Mouse (Mus musculus) MEL (cell line): ENCODE results near the gene Tmem164. TPM values are rescaled to one million over a fixed set of nuclear protein-coding genes. Genes with fewer than 3 reads are reported as not detected.

Experiments used
- DNase-seq: peaks from one replicate; pipeline ENCODE4 v3.0.0; 2011; ENCODE audit warnings: low read depth, low spot score
- H3K27ac ChIP-seq: 2 replicates; pipeline ENCODE4 v1.5.1; 2012; ENCODE audit warnings: low read depth, mild to moderate bottlenecking, control low read depth, low read length, moderate library complexity; ENCODE audit not compliant: control insufficient read depth
- H3K27me3 ChIP-seq, 2 experiments: fragments of 150-350 bp in 1 of 2; sonication (generic) in 1 of 2; 2 replicates each; pipeline ENCODE4 v1.6.1; 2012; ENCODE audit warnings: low read length in 2 of 2, mild to moderate bottlenecking in 2 of 2, improper control_type of control experiment in 1 of 2, moderate library complexity in 1 of 2; ENCODE audit not compliant: insufficient read depth in 2 of 2, control insufficient read depth in 1 of 2
- H3K36me3 ChIP-seq, 2 experiments: 2 replicates each; pipeline ENCODE4 v1.6.1; 2012 to 2014; ENCODE audit warnings: low read length in 2 of 2, improper control_type of control experiment in 1 of 2, inconsistent platforms in 1 of 2, mild to moderate bottlenecking in 1 of 2; ENCODE audit not compliant: insufficient read depth in 2 of 2, control insufficient read depth in 1 of 2
- H3K4me1 ChIP-seq, 2 experiments: fragments of 150-350 bp in 1 of 2; sonication (generic) in 1 of 2; 2 replicates each; pipeline ENCODE4 v1.6.1; 2012; ENCODE audit warnings: low read length in 2 of 2, improper control_type of control experiment in 1 of 2, mild to moderate bottlenecking in 1 of 2; ENCODE audit not compliant: insufficient read depth in 2 of 2, control insufficient read depth in 1 of 2
- H3K4me3 ChIP-seq, 2 experiments: fragments of 150-350 bp in 1 of 2; sonication (generic) in 1 of 2; 2 replicates each; pipeline ENCODE4 v1.5.1; 2012; ENCODE audit warnings: low read depth in 2 of 2, low read length in 2 of 2, mild to moderate bottlenecking in 2 of 2, moderate library complexity in 2 of 2, control low read depth in 1 of 2, improper control_type of control experiment in 1 of 2; ENCODE audit not compliant: control insufficient read depth in 1 of 2, insufficient read depth in 1 of 2
- H3K79me2 ChIP-seq: 2 replicates; pipeline ENCODE4 v1.6.1; 2012; ENCODE audit warnings: mild to moderate bottlenecking, low read length, moderate library complexity; ENCODE audit not compliant: control insufficient read depth, poor library complexity, insufficient read depth
- H3K9ac ChIP-seq: 2 replicates; pipeline ENCODE4 v1.6.1; 2012; ENCODE audit warnings: low read depth, mild to moderate bottlenecking, control low read depth, low read length, moderate library complexity; ENCODE audit not compliant: control insufficient read depth, poor library complexity, severe bottlenecking
- H3K9me3 ChIP-seq: fragments of 150-350 bp; sonication (generic); replicated peaks from 2 replicates; pipeline ENCODE4 v1.6.1; 2012; ENCODE audit warnings: mild to moderate bottlenecking, low read length, improper control_type of control experiment, moderate library complexity; ENCODE audit not compliant: insufficient read depth
- BHLHE40 ChIP-seq: IDR thresholded peaks from 2 replicates; pipeline ENCODE4 v1.6.1; 2012; ENCODE audit warnings: low read depth, mild to moderate bottlenecking, inconsistent platforms, low read length, improper control_type of control experiment, borderline replicate concordance
- CHD1 ChIP-seq: IDR thresholded peaks from 2 replicates; pipeline ENCODE4 v1.6.1; 2012; ENCODE audit warnings: low read depth, mild to moderate bottlenecking, inconsistent platforms, low read length, improper control_type of control experiment
- CHD2 ChIP-seq: IDR thresholded peaks from 2 replicates; pipeline ENCODE4 v1.6.1; 2011; ENCODE audit warnings: low read length, improper control_type of control experiment
- CTCF ChIP-seq, 3 experiments: IDR thresholded peaks in 2 of 3; conservative IDR thresholded peaks in 1 of 3; 2 replicates each; pipeline ENCODE4 v1.5.1; 2011 to 2012; ENCODE audit warnings: low read length in 3 of 3, low read depth in 2 of 3, mild to moderate bottlenecking in 2 of 3, improper control_type of control experiment in 1 of 3, inconsistent platforms in 1 of 3, mixed read lengths in 1 of 3, moderate library complexity in 1 of 3; ENCODE audit not compliant: control insufficient read depth in 1 of 3, insufficient read depth in 1 of 3, poor library complexity in 1 of 3, severe bottlenecking in 1 of 3
- E2F4 ChIP-seq: IDR thresholded peaks from 2 replicates; pipeline ENCODE4 v1.6.1; 2011; ENCODE audit warnings: low read depth, low read length, improper control_type of control experiment, borderline replicate concordance
- ELF1 ChIP-seq: IDR thresholded peaks from 2 replicates; pipeline ENCODE4 v1.6.1; 2014; ENCODE audit warnings: low read depth, mild to moderate bottlenecking, inconsistent platforms, low read length, improper control_type of control experiment, moderate library complexity
- ETS1 ChIP-seq: IDR thresholded peaks from 2 replicates; pipeline ENCODE4 v1.6.1; 2012; ENCODE audit warnings: low read depth, mild to moderate bottlenecking, inconsistent platforms, low read length, improper control_type of control experiment, moderate library complexity
- GABPA ChIP-seq: IDR thresholded peaks from 2 replicates; pipeline ENCODE4 v1.6.1; 2012; ENCODE audit warnings: low read depth, mild to moderate bottlenecking, inconsistent platforms, low read length, improper control_type of control experiment, moderate library complexity
- GATA1 ChIP-seq: IDR thresholded peaks from 2 replicates; pipeline ENCODE4 v1.6.1; 2011; ENCODE audit warnings: low read depth, low read length, improper control_type of control experiment
- JUND ChIP-seq: IDR thresholded peaks from 2 replicates; pipeline ENCODE4 v1.6.1; 2011; ENCODE audit warnings: low read depth, mild to moderate bottlenecking, improper control_type of control experiment, low read length
- MAFK ChIP-seq: IDR thresholded peaks from 2 replicates; pipeline ENCODE4 v1.6.1; 2011; ENCODE audit warnings: low read depth, mild to moderate bottlenecking, low read length, improper control_type of control experiment, borderline replicate concordance
- MAX ChIP-seq: IDR thresholded peaks from 2 replicates; pipeline ENCODE4 v1.6.1; 2011; ENCODE audit warnings: low read length, improper control_type of control experiment
- MAZ ChIP-seq: IDR thresholded peaks from 2 replicates; pipeline ENCODE4 v1.6.1; 2012; ENCODE audit warnings: low read depth, mild to moderate bottlenecking, inconsistent platforms, low read length, improper control_type of control experiment
- MEF2A ChIP-seq: IDR thresholded peaks from 2 replicates; pipeline ENCODE4 v1.6.1; 2014; ENCODE audit warnings: low read depth, mild to moderate bottlenecking, inconsistent platforms, low read length, improper control_type of control experiment; ENCODE audit not compliant: poor library complexity, insufficient replicate concordance, severe bottlenecking; ENCODE audit errors: extremely low read depth
- MXI1 ChIP-seq: IDR thresholded peaks from 2 replicates; pipeline ENCODE4 v1.6.1; 2011; ENCODE audit warnings: mild to moderate bottlenecking, low read depth, low read length, improper control_type of control experiment
- MYC ChIP-seq: IDR thresholded peaks from 2 replicates; pipeline ENCODE4 v1.6.1; 2011; ENCODE audit warnings: low read depth, mild to moderate bottlenecking, low read length, improper control_type of control experiment, moderate library complexity
- POLR2A ChIP-seq, 2 experiments: IDR thresholded peaks; 2 replicates each; pipeline ENCODE4 v1.6.1; 2011 to 2012; ENCODE audit warnings: low read length in 2 of 2, mild to moderate bottlenecking in 2 of 2, control low read depth in 1 of 2, improper control_type of control experiment in 1 of 2, low read depth in 1 of 2, moderate library complexity in 1 of 2; ENCODE audit not compliant: control insufficient read depth in 1 of 2, insufficient read depth in 1 of 2, poor library complexity in 1 of 2
- POLR2AphosphoS5 ChIP-seq: IDR thresholded peaks from 2 replicates; pipeline ENCODE4 v1.6.1; 2012; ENCODE audit warnings: low read depth, borderline replicate concordance, mild to moderate bottlenecking, inconsistent platforms, low read length, moderate library complexity, mixed read lengths
- RAD21 ChIP-seq: IDR thresholded peaks from 2 replicates; pipeline ENCODE4 v1.6.1; 2011; ENCODE audit warnings: mild to moderate bottlenecking, low read depth, low read length, improper control_type of control experiment
- SMC3 ChIP-seq: IDR thresholded peaks from 2 replicates; pipeline ENCODE4 v1.6.1; 2011; ENCODE audit warnings: low read depth, low read length, improper control_type of control experiment
- TAL1 ChIP-seq: IDR thresholded peaks from 2 replicates; pipeline ENCODE4 v1.6.1; 2012; ENCODE audit warnings: mild to moderate bottlenecking, inconsistent platforms, low read length, moderate library complexity, mixed read lengths
- TBP ChIP-seq: IDR thresholded peaks from 2 replicates; pipeline ENCODE4 v1.8.0; 2011; ENCODE audit warnings: low read depth, low read length, improper control_type of control experiment
- TCF12 ChIP-seq: IDR thresholded peaks from 2 replicates; pipeline ENCODE4 v1.6.1; 2014; ENCODE audit warnings: low read depth, mild to moderate bottlenecking, inconsistent platforms, low read length, improper control_type of control experiment, moderate library complexity
- USF1 ChIP-seq: IDR thresholded peaks from 2 replicates; pipeline ENCODE4 v1.6.1; 2014; ENCODE audit warnings: low read depth, mild to moderate bottlenecking, inconsistent platforms, low read length, improper control_type of control experiment, moderate library complexity
- ZC3H11A ChIP-seq: IDR thresholded peaks from 2 replicates; pipeline ENCODE4 v1.6.1; 2012; ENCODE audit warnings: low read depth, mild to moderate bottlenecking, inconsistent platforms, low read length, improper control_type of control experiment
- ZKSCAN1 ChIP-seq: IDR thresholded peaks from 2 replicates; pipeline ENCODE4 v1.6.1; 2012; ENCODE audit warnings: low read depth, mild to moderate bottlenecking, inconsistent platforms, low read length, improper control_type of control experiment, moderate library complexity
- ZMIZ1 ChIP-seq: IDR thresholded peaks from 2 replicates; pipeline ENCODE4 v1.6.1; 2012; ENCODE audit warnings: low read depth, mild to moderate bottlenecking, inconsistent platforms, low read length, improper control_type of control experiment, moderate library complexity
- ZNF384 ChIP-seq: IDR thresholded peaks from 2 replicates; pipeline ENCODE4 v1.6.1; 2012; ENCODE audit warnings: low read depth, mild to moderate bottlenecking, inconsistent platforms, low read length, improper control_type of control experiment
- polyA plus RNA-seq, 2 experiments: library from polyadenylated mRNA; stranded (reverse) in 1 of 2; unstranded in 1 of 2; fragments of >175 nt in 1 of 2; fragments of >200 nt in 1 of 2; gene quantifications; 2 replicates each; pipeline versions ENCODE4 v1.2.1 to v1.2.4; 2012; ENCODE audit warnings: low replicate concordance in 2 of 2, low read depth in 1 of 2; ENCODE audit not compliant: insufficient read length in 2 of 2, insufficient read depth in 1 of 2, missing spikeins in 1 of 2
- total RNA-seq: library from RNA; depleted of rRNA; stranded (reverse); fragments of 300-350 nt; gene quantifications from 2 replicates; pipeline ENCODE4 v1.2.3, GENCODE M21; 2012

The Tmem164 gene
- total and polyA plus RNA-seq, 3 experiments, result 34.3 to 92.4 (median 72.8) TPM

DNA sequence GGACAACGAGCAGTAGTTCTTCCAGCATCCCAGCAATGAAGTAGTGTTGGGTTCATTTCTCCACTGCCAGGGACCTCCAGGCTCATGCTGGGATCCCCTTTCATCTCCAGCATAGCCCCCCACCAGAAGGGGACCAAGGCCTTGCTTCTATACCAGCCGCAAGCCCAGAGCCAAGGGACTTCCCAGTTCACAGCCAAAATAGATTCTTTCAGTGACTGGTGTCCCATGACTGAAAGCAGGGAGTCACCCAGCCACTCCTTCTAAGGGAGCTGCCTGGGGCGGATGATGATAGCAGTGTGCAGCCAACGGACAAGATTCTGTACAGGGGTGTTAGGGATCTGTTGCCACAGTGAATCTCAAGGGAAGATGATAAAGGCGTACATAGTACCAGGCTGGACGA is 153.6 kb downstream of the Tmem164 start:
- no peak for DNase-seq
- Histone ChIP-seq H3K36me3 (peaks cover 5 to 7% of the 10 kb centered on the region in 2 experiments; a peak in 3 of 4 replicates), H3K4me3 (no peak overlapping the region), H3K27ac (no peak overlapping the region), H3K9ac (no peak overlapping the region), H3K27me3 (no peaks in the 10 kb centered on the region), H3K79me2 (peaks cover 3% of the 10 kb centered on the region; the same call in 1 of the 2 replicates), H3K4me1 (peaks cover 0 to 7% of the 10 kb centered on the region in 2 experiments; a peak in 2 of 4 replicates), H3K9me3 (no peaks in the 10 kb centered on the region)
- TF ChIP-seq JUND (no peak), MYC (no peak), ZMIZ1 (no peak), POLR2AphosphoS5 (no peak), POLR2A (IDR thresholded peaks at IDR 0.05; ENCODE audit: control insufficient read depth in 1 of 2, insufficient read depth in 1 of 2, low read depth in 1 of 2, low read length in 2 of 2, poor library complexity in 1 of 2) (no peak), MAZ (no peak), TAL1 (no peak)

DNA sequence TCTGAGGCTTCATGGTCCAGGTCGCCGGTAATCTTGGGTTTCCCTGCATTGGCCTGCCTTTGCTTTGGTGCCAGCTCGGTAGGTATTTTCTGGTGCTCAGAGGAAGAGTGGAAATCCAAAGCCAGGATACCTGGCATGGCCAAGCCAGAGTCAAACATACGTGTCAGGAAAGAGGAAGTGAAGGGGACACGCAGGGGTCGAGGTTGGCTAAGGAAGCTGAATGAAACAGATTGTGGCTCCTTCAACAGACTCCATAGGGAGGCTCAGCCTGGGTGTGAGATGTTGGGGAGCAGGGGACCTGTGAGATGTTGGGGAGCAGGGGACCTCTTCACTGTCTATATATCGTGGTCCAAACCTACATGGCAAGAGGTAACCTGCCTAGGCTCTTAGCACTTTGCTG is 155.2 kb downstream of the Tmem164 start:
- no peak overlapping the region for H3K4me3 ChIP-seq
- TF ChIP-seq ZNF384, result no peak
- no peak for TF ChIP-seq TCF12
- no peak for TF ChIP-seq ETS1
- no peak for TF ChIP-seq GATA1
- TF ChIP-seq ELF1, result no peak
- TF ChIP-seq CTCF (IDR thresholded peaks at IDR 0.05 in 2 of 3, conservative IDR thresholded peaks at IDR 0.05 in 1 of 3; ENCODE audit: control insufficient read depth in 1 of 3, insufficient read depth in 1 of 3, low read depth in 2 of 3, low read length in 3 of 3, poor library complexity in 1 of 3, severe bottlenecking in 1 of 3), result no peak
- TF ChIP-seq MEF2A, result no peak
- no peak for TF ChIP-seq BHLHE40
- TF ChIP-seq TAL1, result no peak
- no peak; the same call in 1 of the 2 replicates for TF ChIP-seq RAD21
- no peak for TF ChIP-seq JUND
- TF ChIP-seq ZC3H11A, result no peak
- TF ChIP-seq MAZ, result no peak
- peak; percentile 77 for TF ChIP-seq TBP
- no peak for TF ChIP-seq MAFK
- TF ChIP-seq SMC3, result peak; percentile 19
- no peak for TF ChIP-seq GABPA
- no peak for TF ChIP-seq MYC
- no peak for TF ChIP-seq CHD2
- TF ChIP-seq MXI1, result no peak
- no peak for TF ChIP-seq MAX
- TF ChIP-seq CHD1, result no peak
- 0 out of 4 replicates have a peak, but pooled peaks of 1 of the 2 experiments have one; percentile 17 for TF ChIP-seq POLR2A (IDR thresholded peaks at IDR 0.05; ENCODE audit: control insufficient read depth in 1 of 2, insufficient read depth in 1 of 2, low read depth in 1 of 2, low read length in 2 of 2, poor library complexity in 1 of 2)
- no peak for TF ChIP-seq USF1
- TF ChIP-seq ZKSCAN1, result no peak
- TF ChIP-seq E2F4, result no peak
- no peaks in the 10 kb centered on the region for H3K79me2 ChIP-seq
- H3K4me1 ChIP-seq, result no peaks in the 10 kb centered on the region
- peak; percentile 56 for DNase-seq
- H3K27me3 ChIP-seq, result no peaks in the 10 kb centered on the region
- H3K36me3 ChIP-seq, result peaks cover 0 to 5% of the 10 kb centered on the region in 2 experiments; a peak in 1 of 4 replicates
- H3K9me3 ChIP-seq, result no peaks in the 10 kb centered on the region
- H3K27ac ChIP-seq, result no peak overlapping the region
- no peak overlapping the region for H3K9ac ChIP-seq
